Mouse (Mus musculus): Measurements from ENCODE around the gene Armh3. TPM values are rescaled to one million over a fixed set of nuclear protein-coding genes. Genes with fewer than 3 reads are reported as not detected.

The Armh3 gene
- total RNA-seq, 2 experiments from 2014 or later, result 12.0 to 12.3 TPM

GRCm38 (mm10) chr19:45792404-45792803, 205.9 kb downstream of the Armh3 start:
- DNase-seq (ENCODE audit: low spot score in 2 of 2), result no peak

DNA sequence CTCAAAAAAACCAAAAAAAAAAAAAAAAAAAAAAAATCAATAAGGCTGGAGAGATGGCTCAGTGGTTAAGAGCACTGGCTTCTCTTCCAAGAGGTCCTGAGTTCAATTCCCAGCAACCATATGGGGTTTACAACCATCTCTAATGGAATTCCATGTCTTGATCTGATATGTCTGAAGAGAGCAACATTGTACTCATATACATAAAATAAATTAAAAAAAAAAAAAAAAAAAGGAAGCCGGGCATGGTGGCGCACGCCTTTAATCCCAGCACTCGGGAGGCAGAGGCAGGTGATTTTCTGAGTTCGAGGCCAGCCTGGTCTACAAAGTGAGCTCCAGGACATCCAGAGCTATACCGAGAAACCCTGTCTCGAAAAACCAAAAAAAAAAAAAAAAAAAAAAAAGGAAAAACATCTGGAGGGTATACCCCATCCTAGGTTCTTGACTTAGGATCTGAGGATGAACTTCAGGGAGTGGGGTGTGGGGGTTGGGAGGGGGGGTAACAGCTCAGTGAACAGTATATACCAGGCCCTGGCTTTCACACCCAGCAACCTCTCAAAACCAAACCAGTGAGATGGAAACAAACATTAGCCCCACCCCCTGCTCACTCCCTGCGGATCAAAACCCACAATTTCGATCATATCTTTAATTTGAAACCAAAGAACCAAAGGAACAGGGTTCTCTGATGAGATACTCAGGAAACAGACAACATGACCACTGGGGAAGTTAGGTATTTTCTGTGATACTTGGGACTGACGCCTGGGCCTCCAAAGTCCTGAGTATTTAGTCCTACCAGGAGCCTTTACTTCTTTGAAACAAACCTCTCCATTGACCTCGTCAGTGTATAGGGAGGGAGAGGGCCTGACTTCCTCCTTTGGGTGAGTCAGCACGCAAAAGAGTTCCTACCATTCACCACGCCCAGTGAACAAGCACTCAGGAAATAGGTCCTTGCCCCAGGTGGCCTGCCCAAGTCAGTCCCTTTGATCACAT, 208.1 kb downstream of the Armh3 start:
- no peak for DNase-seq (ENCODE audit: low spot score in 2 of 2)

GRCm38 (mm10) chr19:45789365-45789764, 208.9 kb downstream of the Armh3 start:
- no peak for DNase-seq (ENCODE audit: low spot score in 2 of 2)

DNA sequence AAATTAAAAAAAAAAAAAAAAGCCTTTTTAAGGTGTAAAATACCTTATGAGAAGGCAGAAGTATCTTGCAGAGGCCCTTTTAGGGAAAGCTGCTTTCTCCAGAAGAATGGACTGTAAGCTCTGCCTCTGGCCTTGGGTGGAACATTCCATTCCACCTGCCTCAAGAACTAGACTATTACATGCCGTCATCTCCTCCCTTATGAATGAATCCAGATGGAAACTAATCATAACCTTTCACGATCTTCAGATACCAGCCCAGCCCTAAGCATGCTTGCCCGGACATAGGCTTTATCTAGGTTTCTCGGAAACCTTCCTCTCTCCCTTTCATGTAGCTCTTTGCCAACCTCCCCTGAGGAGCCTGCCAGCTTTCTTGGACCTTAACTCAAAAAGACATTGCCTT, 210.0 kb downstream of the Armh3 start:
- no peak for DNase-seq (ENCODE audit: low spot score in 2 of 2)

GRCm38 (mm10) chr19:45787450-45787849, 210.8 kb downstream of the Armh3 start:
- no peak for DNase-seq (ENCODE audit: low spot score in 2 of 2)

DNA sequence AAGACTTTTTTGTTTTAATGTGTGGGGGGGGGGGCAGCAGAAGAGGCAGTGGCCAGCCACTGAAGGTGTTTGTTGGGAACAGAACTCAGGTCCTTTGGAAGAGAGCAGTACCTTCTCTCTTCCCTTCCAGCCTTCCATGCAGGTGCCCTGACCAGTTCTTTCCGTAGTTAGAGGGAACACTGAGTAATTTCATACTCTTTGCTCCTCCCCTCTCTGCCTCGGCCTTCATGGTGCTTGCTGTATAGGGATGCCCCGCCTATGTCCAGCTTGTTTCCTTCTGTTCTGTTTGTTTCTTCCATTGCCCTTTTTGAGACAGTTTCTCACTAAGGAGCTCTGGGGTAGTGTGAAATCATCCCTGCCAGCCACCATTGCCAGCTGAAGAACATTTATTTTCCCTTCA, 212.8 kb downstream of the Armh3 start:
- DNase-seq (ENCODE audit: low spot score in 2 of 2), result no peak

GRCm38 (mm10) chr19:45783933-45784576, 214.2 kb downstream of the Armh3 start:
- no peak for DNase-seq (ENCODE audit: low spot score in 2 of 2)

- DNase-seq (ENCODE audit: low spot score in 2 of 2), result peak; percentile 92 to 94
Measured at GRCm38 (mm10) chr19:45783181-45783932, 214.9 kb downstream of the Armh3 start, which contains the start of gene Mgea5. Gene Mgea5 (minus strand): TSS chr19:45783837.

- DNase-seq (ENCODE audit: low spot score in 2 of 2), result peak; percentile 64 to 67
Measured at GRCm38 (mm10) chr19:45782315-45783001, 215.8 kb downstream of the Armh3 start.

GRCm38 (mm10) chr19:45781676-45782075, 216.6 kb downstream of the Armh3 start:
- DNase-seq (ENCODE audit: low spot score in 2 of 2), result no peak

DNA sequence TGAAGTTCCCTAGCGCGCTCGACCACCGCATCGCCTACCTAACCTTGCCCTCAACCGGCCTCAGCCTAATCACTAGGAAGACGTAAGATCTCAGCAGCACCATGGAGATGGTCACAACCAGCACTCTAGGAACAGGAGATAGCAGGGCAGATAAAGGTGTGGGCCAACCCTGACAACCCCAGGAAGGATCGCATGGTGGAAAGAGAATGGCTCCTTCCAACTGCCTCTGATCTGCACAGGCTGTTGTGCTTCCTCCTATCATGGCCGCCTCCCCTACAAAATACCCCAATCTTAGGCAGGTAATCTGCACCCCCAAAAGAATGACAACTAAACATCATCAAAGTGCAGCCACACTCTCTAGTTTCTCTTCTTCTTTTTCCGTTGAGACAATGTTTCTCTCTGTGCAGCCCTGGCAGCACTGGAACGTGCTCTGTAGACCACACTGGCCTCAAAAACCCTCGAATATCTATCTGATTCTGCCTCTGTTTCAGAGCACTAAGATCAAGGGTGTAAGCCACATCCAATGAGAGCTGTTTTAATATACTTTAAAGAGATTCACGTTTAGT, 217.9 kb downstream of the Armh3 start:
- no peak for DNase-seq (ENCODE audit: low spot score in 2 of 2)

GRCm38 (mm10) chr19:45775486-45775885, 222.8 kb downstream of the Armh3 start:
- DNase-seq (ENCODE audit: low spot score in 2 of 2), result no peak

- DNase-seq (ENCODE audit: low spot score in 2 of 2), result no peak
Measured at GRCm38 (mm10) chr19:45771501-45771900, 226.8 kb downstream of the Armh3 start.

Other genes with a start within 250 kb of the Armh3 start
- gene Npm3, start 248.9 kb downstream of the Armh3 start, total RNA-seq (2021), result 10 to 100 TPM; 28.5 to 30.7 TPM
- 10 to 100 TPM; 75.4 to 86.4 TPM for gene Mgea5, start 214.7 kb downstream of the Armh3 start, total RNA-seq (2021)
- gene Kcnip2, start 182.4 kb downstream of the Armh3 start, total RNA-seq (2021), result under 1 TPM in 1 of 2 experiments, not detected in 1; 0.13 TPM
- gene Hps6, start 5.0 kb upstream of the Armh3 start, total RNA-seq (2021), result 10 to 100 TPM in 1 of 2 experiments, 1 to 10 TPM in 1; 9.8 to 15.1 TPM
- 10 to 100 TPM; 39.8 to 40.9 TPM for gene Pprc1, start 46.4 kb upstream of the Armh3 start, total RNA-seq (2021)
- 10 to 100 TPM; 53.0 to 59.4 TPM for gene Ldb1, start 46.7 kb upstream of the Armh3 start, total RNA-seq (2021)
- gene Nolc1, start 77.4 kb upstream of the Armh3 start, total RNA-seq (2021), result 10 to 100 TPM; 52.2 to 61.8 TPM
- 10 to 100 TPM; 84.8 to 94.1 TPM for gene Elovl3, start 133.4 kb upstream of the Armh3 start, total RNA-seq (2021)
- gene Pitx3, start 149.8 kb upstream of the Armh3 start, total RNA-seq (2021), result not detected
- gene Gbf1, start 154.0 kb upstream of the Armh3 start, total RNA-seq (2021), result 10 to 100 TPM; 67.8 to 82.5 TPM

Measured in adrenal gland, adult 18-20 months (tissue).